Mouse (Mus musculus) lung, postnatal 10 days (tissue): ENCODE results near the gene Tpst1.

Source experiments
- DNase-seq: peaks from one replicate; pipeline ENCODE4 v3.0.0; 2021

Gene Tpst1

DNA sequence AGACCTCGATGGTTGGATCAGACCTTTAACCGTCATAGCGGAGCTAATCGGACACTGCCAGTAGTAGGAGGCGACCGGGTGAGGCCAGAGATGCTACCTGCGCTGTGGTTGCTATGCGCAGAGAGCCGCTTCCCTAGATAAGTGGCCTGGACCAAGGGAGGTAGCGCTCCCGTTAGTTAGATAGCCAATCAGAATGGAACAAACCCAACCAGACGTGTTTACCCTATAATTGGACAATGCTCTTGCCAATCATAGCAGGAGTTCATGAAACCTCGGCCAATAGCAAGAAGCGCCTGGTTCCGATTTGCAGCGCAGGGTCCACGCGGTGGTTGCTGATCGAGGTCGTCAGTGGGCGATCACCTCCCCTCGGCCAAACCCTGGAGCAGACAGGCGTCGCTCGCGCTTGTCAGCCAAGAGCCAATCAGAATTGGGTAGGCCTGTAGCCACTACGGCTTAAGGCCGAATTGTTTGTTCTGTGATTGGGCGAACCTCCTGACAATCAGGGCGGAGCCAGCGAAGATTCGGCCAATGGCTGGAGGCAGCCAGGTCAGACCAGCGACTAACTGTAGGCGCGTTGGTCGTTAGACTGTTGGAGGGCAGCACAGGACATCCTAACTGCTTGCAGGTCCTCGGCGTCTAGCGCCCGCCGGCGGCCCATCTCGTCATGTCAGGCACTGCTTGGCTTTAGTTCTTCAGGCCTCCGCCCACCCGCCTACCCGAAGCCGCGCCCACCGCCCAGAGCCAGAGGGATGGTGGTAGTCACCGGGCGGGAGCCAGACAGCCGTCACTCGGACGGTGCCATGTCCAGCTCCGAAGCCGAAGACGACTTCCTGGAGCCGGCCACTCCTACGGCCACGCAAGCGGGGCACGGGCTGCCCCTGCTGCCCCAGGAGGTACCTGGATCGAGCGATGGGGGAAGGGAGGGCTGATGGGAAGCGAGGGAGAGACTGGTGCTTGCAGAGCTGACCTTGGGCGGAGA is 71.5 kb downstream of the Tpst1 start, which contains the start of gene Kctd7:
Gene Kctd7, plus strand, starts transcription at position 528 of the 979 bp plus-strand sequence.
- peak; percentile 98 for DNase-seq

DNA sequence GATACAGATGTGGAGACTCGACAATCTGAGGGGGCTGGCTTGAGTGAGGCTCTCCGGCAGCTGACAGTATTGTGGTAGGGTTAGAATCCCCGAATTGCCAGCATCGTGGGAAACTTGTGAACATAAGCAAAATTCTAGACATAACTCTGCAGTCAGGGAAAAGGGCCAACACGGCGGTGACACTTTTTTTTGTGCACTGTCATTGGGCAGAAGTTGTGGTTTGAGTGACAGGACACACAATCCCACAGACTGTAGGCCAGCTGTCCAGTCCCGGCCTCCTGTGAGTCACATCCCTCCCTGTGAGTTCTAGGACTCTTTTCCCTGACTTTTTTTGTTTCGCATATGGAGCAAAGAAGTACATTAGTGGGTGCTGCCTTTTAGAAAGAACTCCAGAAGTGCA is 72.8 kb downstream of the Tpst1 start:
- DNase-seq: peak; percentile 43

DNA sequence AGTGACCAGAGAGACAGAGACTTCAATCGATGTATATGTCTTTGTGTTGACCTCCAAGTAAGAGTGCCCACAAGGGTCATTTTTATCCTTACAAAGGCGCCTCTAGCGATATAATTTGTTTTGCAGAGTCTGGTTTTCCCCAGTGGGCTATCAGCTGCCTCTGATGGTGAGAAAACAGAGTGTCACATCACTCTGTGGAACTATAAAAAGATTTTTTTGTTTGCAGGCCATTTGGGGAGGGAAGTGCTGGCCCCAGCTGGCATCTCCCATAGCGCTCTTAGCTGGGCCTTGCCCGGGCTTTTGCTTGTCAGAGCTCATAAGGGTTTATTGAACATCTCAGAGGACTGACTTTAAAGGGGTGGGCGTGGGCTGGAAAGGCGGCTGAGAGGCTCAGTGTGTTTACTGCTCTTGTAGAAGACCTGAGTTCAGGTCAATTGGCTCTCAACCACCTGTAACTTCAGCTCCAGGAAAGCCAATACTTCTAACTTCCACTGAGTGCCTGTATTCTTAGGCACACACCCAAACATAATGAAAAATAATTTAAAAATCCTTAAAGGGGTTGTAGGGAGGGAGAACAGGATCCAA is 76.7 kb downstream of the Tpst1 start:
- DNase-seq: no peak

DNA sequence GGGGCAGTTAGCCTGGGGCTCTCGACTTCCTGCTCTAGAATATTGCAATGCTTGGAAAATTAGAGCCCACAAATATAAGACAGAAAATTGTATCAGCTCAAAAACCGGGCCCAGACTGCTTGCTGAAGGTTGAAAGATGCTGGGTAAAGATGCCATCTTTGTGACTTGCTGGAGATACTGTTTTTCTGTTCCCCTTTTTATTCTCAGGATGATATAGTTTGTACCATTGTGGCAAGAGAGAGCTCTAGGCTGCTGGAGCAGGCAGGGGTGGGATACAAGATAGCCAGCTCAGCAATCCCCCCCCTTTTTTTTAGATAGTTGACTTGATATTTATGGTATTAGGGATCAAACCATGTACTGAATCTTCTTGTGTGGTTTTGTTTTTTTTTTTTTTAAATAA is 81.2 kb downstream of the Tpst1 start:
- no peak for DNase-seq

DNA sequence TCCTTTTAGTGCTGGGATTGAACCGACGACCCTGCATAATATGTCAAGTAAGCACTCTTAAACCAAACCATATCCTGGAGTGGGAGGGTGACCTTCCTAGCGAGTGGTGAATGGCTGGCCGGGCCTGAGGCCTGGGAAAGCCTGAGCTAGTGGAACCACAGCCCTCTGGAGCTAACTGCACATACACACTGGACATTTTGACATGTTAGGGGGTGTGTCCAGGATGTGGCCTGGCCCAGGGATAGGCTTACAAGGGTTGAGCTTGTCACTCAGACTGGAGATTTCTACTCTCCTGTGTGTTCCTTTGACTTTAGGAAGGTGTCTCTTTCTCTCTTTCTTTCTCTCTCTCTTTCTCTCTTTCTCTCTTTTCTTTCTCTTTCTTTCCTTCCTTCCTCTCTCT is 85.4 kb downstream of the Tpst1 start:
- DNase-seq: no peak

DNA sequence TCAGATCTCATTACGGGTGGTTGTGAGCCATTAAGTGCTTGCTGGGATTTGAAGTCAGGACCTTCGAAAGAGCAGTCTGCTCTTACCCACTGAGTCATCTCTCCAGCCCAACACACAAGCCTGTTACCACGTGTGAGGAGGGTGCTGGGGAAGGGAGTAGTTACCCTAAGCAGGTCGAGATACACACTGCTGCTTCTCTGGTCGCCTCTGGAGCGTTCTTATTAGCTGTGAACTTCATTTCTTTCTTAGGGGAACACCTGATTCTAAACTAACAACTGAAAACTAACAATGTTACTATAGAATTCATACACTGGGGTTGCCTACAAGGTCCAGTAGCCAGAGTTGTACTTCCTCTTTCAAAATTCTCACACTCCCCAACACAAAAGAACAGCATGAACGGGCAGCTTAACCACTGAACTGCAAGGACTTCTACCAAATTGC is 86.7 kb downstream of the Tpst1 start:
- no peak for DNase-seq

DNA sequence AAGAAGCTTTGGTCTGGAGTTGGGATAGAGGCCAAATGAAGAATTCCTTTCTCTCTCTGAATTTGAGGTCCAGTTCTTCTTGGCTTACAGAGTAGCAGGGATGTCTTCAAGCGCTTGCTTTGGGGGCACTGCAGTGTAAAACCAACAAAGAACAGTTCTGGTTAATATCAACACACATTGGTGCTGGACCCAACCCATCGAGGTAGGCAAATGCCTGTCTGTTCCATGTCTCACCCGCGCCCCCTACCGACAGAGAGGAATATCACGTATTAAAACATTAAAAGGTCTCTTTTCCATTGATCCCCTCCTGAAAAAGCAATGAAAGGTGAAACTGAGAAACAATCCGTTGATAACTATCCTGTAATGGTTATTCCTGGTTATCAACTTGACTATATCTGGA is 90.5 kb downstream of the Tpst1 start:
- peak; percentile 88 for DNase-seq

DNA sequence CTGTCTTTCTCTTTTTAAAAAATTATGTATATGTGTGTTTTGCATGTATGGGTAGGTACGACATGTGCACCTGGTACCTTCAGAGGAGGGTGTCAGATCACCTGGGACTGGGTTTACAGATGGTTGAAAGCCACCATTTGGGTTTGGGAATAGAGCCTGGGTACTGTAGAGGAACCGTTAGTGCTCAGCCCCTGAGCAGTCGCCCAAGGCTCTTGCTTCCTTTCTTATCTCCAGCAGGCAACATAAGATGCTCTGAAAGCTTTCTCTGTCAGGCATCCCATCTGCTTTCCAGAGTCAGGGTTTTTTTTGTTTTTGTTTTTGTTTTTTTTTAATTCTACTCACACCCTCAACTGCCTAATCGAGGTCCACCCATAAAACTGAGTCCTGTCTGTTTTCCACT is 92.1 kb downstream of the Tpst1 start:
- no peak for DNase-seq

DNA sequence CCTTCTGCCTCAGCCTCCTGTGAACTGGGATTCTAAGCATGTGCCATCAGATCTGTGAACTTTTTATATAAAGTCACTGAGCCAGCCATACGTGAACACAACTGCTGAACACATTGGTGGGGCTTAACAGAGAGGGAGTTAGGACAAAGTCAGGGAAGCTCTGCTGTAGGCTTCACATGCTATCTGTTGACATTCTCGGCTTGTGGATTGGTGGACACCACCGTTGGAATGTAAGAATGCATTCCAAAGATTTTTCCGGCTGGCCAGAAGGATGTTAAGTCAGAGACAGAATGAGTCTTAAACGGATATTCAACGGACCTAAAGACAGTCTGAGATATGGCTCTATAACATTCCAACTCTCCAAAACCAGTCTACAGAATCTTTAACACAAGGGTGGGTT is 96.0 kb downstream of the Tpst1 start:
- peak; percentile 32 for DNase-seq

DNA sequence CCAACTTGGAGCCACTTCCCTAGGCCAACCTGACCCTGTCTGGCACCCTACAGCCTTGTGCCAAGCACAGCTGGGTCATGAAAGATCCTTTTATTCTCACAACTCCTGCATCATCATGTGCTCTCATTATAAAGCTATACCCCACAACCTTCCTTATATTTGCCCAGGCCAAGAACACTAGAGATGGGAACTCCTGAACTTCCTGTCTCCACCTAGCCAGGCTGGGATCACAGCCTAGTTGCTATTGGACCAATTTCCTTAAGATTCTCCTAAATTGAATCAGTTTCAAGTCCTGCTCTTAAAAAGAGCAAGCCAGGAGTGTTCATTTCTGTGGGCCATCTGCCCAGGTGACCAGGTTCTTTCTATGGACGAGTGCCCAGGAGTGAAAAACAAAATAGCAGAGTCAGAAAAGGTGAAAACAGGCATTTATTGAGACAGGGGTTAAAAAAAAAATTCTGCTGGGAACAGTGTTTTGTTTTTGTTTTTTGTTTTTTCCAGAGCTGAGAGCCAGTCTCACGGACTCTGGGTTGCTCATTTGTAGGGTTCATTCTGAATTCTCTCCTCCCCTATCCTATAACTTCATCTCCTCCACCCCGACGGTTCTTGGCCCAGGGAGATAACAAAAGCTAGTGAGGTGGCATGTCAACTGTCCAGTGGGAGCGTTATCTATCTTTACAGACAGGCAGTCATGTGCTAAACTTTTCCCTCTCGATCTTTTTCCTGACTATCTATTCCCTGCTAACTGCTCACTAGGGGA is 97.7 kb downstream of the Tpst1 start:
- DNase-seq: no peak

DNA sequence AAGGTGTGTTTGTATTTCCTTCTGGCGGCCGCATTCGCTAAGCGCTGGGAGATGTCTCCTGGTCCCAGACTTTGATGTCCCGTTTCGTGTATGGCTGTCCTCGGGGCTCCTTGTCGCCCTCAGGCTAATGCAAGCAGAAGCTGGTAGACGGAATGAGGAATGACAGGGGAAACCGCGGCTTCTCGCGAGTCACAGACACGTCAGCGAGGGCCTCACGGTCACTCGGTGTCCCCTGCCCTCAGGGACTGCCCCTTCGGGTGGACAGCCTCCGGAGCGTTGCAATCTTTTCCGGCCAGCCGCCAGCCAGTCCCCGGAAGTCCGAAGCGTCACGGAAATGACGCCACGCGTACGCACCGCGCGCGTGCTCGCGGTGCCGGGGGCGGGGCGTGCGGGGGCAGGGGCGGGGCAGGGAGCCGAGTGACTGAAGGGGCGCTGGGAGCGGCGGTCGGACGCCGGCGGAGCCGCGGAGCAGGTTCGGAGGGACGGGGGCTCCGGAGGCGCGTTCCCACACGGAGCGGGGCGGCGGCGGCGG is 98.4 kb downstream of the Tpst1 start, which contains the start of gene Rabgef1:
Gene Rabgef1, plus strand, starts transcription at position 376 of the 532 bp plus-strand sequence.
- DNase-seq: peak; percentile 97

DNA sequence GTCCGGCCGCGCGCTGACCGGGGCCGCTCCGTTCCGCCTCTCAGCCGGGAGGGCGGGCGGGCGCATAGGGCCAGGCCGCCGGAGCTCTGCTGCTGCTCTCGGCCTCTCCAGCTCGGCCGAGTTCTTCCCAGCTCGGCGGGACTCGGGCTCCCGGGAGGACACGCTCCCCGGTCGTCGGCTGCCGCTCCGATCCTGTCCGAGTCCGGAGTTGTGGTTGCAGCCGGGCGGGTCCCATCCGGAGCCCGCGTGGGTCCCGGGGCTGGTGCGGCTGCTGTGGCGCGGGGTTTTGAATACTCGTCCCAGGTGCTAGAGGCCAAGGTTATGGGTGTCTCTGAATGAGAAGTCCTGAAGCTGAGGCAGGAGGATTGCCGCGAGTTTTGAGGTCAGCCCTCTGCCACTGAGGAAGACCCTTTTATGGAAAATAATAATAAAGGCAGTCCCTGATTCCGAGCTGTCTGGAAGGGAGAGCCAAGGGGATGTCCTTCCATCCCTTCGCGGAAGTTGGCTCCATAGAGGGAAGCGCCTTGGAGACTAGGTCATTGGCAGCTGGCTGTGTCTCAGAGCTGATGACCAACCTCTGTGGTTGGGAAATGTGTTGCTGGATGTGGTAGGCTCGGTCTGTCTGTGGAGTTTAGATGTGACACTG is 99.0 kb downstream of the Tpst1 start:
- DNase-seq: peak; percentile 70

DNA sequence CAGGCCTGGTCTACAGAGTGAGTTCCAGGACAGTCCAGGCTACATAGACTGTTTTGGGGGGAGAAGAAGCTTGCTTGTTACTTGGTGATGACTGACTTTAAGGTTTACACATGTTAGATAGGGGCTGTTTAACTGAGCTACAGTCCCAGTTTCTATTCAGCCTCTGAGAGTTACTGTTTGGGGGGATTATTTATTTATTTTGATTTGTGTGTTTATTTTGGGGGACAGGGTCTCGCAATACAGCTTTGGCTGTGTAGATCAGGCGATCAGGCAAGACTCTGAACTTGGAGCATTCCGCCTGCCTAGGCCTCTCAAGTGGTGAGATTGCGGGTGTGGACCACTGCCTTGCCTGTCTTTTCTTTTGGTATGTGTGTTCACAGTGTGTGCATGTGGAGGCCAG is 99.9 kb downstream of the Tpst1 start:
- no peak for DNase-seq

DNA sequence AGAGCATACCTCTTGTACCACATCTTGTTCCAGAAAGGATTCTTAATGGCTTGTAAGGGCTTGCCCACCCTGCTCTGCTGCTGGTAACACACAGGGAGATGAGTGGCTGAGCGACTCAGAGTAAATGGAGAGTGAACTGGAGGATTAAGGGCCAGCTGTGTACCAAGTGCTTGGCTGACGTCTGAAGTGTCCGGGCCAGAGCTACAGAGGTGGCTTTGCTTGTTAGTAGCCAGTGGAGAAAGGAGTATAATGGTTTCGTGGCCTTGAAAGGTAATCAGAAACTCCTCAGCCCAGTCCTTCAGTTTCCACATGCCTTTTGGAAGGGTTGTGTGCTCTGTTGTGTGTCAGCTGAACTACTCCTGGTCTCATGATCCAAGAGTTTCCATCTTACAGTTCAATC is 104.7 kb downstream of the Tpst1 start:
- DNase-seq: peak; percentile 45

DNA sequence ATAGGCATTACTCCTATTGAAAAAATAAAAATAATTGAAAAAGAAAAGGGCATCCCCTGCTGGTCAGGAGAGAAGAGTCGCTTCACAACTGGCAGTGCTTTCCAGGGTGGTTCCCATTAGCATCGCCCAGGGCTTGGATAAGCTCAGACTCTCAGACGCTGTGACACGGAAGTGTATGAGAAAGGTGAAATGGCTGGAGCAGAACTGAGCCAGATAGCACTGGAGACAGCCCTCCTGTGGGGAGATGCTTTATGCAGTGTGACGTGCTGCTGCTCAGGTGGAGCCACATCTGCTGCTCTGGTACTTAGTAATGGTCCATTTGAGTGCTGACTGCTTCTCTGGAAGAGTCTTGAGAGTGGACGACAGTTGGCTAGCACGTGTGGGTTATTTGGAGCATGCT is 107.2 kb downstream of the Tpst1 start:
- DNase-seq: no peak

DNA sequence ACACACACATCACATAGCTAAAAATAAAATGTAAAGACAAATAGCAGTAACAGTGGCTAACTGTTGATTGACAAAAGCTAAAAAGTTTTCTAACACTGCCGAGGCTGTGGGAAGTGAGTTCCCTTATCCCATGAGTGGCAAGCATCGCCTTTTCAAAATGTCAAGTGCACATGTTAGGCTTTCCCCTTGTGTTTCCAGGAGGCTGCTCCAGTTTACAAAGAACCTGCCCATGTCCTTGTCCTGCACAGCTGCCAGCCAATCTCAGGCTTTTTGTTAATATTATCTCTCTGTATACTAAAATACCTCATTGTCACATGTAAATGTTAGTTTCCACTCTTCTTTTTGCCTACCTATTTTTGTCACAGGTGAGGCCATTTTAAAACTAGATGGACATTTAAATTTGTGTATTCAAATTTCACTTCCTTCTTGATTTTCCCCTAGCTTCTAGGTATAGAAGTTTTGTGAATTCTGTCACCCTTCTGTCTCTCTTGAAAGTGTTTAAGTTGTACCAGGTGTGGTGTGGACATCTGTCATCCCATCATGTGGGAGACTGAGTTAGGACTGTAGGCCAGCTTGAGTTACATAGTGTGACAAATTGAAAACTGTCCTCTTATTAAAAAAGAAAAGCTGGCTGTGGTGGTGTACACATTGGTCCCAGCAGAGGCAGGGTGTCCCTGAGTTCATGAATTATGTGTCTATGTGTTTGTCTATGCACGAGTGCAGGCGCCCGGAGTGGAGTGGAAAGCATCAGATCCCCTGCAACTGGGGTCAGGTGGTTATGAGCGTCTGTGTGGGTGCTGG is 108.8 kb downstream of the Tpst1 start:
- no peak for DNase-seq

DNA sequence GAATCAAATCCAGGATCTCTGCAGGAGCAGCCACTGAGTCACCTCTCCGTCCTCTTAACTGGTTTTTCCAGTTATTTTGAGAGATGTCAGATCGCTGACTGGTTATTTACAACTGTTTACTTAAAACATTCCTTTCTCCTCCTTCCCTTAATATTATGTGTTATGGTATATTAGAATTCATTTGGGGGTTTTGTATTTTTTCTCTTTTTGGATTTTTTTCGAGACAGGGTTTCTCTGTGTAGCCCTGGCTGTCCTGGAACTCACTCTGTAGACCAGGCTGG is 109.4 kb downstream of the Tpst1 start:
- no peak for DNase-seq

DNA sequence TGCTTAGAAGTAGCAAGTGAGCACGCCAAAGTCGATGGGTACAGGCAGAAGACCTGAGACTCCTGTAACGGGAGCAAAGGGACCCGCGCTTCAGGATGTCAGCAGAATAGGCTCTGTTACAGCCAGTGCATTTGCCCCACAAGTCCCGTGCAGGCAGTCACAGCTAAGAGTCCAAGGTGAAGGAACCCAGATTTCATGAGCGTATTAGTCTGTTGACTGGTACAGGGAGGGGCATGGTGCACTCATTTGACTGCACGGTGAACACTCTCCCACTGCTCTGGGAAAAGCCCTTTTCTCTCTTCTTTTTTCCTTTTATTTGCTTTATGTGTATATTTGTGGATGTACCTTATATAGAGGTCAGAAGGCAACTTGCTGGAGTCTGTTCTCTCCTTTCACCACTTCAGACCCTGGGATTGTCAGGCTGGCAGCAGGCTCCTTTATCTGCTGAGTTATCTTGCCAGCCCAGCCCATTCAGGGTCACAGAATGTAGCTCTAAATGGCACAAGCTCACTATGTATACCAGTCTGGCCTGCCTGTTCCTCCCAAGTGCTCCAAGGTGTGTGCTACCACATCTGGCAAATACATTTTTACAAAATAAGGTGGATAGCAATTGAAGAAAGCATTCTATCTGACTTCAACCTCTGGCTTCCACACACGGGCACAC is 111.2 kb downstream of the Tpst1 start:
- DNase-seq: no peak

DNA sequence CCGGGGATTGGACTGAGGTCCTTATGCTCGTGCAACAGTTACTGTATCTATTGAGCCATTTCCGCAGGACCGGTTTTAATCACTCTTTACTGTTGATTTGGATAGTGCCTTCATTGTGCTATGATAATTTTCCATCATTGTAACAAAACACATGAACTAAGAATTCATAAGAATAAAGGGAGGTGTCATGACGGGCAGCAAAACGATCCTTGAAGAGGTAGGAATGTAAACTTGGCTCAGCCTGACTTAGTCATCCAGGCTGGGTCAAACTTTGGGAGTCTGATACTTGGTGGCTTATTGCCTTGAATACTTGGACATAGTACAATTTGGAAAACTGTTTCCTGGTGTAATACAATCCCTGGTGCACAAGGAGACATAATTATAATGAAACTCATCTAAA is 112.2 kb downstream of the Tpst1 start:
- DNase-seq: no peak
